In the genomic region with DNA sequence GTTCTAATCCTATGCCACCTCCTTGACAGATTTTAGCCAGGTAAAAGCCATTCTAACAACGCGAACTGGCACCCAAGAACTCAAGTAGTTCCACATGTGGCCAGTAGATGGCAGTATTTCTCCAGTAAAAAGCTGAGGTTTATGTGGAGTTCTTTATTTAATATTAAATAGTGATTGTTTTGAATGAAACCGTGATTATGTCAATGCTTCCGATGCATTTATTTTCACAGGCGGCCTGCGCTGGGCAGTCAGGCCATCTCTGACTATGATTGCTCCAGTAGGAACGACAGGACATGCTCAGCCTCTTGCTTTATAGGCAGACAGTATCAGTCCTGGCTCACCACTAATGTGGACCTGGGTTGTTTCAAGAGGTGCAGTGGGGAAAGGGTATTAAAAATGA, we compare ENCODE assay signal across 9 mouse cellular contexts. TPM values are rescaled to one million over a fixed set of nuclear protein-coding genes. Genes with fewer than 3 reads are reported as not detected.
DNase-seq lines count a peak whose midpoint lies in the region; ATAC-seq and TF ChIP-seq lines count a peak whose summit lies in the region.
"Had no signal": no experiment of that assay in that cellular context is flagged by ENCODE, and none has a peak within 500 bp of the region (broad histone marks: within the 10 kb centered on the region; RNA-seq: fewer than 3 reads in every experiment).

No protein-coding gene starts in this region.

- H3K4me2 ChIP-seq in midbrain, embryonic 14.5 days (ENCODE audit: low read length) = peak overlapping the region; percentile 44
- H3K4me2 ChIP-seq: liver, embryonic 15.5 days had no signal

- no peaks in the 10 kb centered on the region for H3K9me3 ChIP-seq in ES-E14 (ENCODE audit: control insufficient read depth, insufficient read depth, low read depth, low read length)
- no peaks in the 10 kb centered on the region for H3K9me3 ChIP-seq in hindbrain, embryonic 10.5 days
- H3K9me3 ChIP-seq in midbrain, embryonic 14.5 days (ENCODE audit: control insufficient read depth, low read length) = no peaks in the 10 kb centered on the region
- H3K9me3 ChIP-seq: liver, embryonic 15.5 days had no signal

- ATAC-seq in midbrain, embryonic 14.5 days (ENCODE audit: low FRiP score, low TSS enrichment) = peak; percentile 41; the same call in 1 of the 2 replicates

- DNase-seq in heart, adult 18-20 months = peak; percentile 16 to 71
- DNase-seq in heart, adult 9 months (ENCODE audit: low spot score in 2 of 2) = no peak
- no peak for DNase-seq in ES-E14 (ENCODE audit: low read depth, low spot score)
- peak; percentile 42 for DNase-seq in embryo, embryonic 10 days (ENCODE audit: low spot score)
- DNase-seq in hindbrain, embryonic 10.5 days (ENCODE audit: low spot score) = peak; percentile 40
- DNase-seq in layer of hippocampus, postnatal 14 days (ENCODE audit: low spot score in 2 of 2) = peak; percentile 40 to 47
- DNase-seq in midbrain, embryonic 14.5 days = peak; percentile 84
- DNase-seq in spleen, postnatal 14 days (ENCODE audit: low spot score in 2 of 2) = no peak

- H3K36me3 ChIP-seq in ES-E14 (ENCODE audit: control insufficient read depth, insufficient read depth, low read length, poor library complexity, severe bottlenecking) = no peaks in the 10 kb centered on the region
- H3K36me3 ChIP-seq in hindbrain, embryonic 10.5 days = no peaks in the 10 kb centered on the region
- no peaks in the 10 kb centered on the region for H3K36me3 ChIP-seq in midbrain, embryonic 14.5 days (ENCODE audit: control insufficient read depth, insufficient read depth, low read length)
- H3K36me3 ChIP-seq: liver, embryonic 15.5 days had no signal

- H3K27me3 ChIP-seq in hindbrain, embryonic 10.5 days (ENCODE audit: insufficient read depth, poor library complexity, severe bottlenecking) = peaks cover 4% of the 10 kb centered on the region; the same call in 1 of the 2 replicates
- H3K27me3 ChIP-seq in midbrain, embryonic 14.5 days (ENCODE audit: control insufficient read depth, insufficient read depth, low read length) = peaks cover 4% of the 10 kb centered on the region; the same call in 1 of the 2 replicates
- H3K27me3 ChIP-seq: liver, embryonic 15.5 days had no signal

- H3K4me1 ChIP-seq in ES-E14 (ENCODE audit: control insufficient read depth in 2 of 2, insufficient read depth in 2 of 2, low read length in 2 of 2, poor library complexity in 1 of 2) = no peaks in the 10 kb centered on the region
- peaks cover 13% of the 10 kb centered on the region for H3K4me1 ChIP-seq in hindbrain, embryonic 10.5 days (replicated peaks)
- peaks cover 10% of the 10 kb centered on the region for H3K4me1 ChIP-seq in midbrain, embryonic 14.5 days (ENCODE audit: control insufficient read depth, insufficient read depth, low read length)
- H3K4me1 ChIP-seq: liver, embryonic 15.5 days had no signal

- in situ Hi-C loops in ES-E14 (cut with MboI; ENCODE audit: low sequenced_read_pairs in 2 of 2, unreplicated experiment in 2 of 2) = loop anchor here in 1 of 2 experiments (10.0 kb wide), 1 partner anchor 410 kb away; no protein-coding TSS in a partner anchor

- no peak overlapping the region for H3K27ac ChIP-seq in ES-E14 (ENCODE audit: insufficient read depth, low read depth, low read length, poor library complexity, severe bottlenecking)
- H3K27ac ChIP-seq in hindbrain, embryonic 10.5 days = no peak overlapping the region
- no peak overlapping the region for H3K27ac ChIP-seq in midbrain, embryonic 14.5 days (replicated peaks; ENCODE audit: low read depth, low read length)
- H3K27ac ChIP-seq: liver, embryonic 15.5 days had no signal

- 8% methylated on average over 7 of the region's 7 CpGs for WGBS in hindbrain, embryonic 10.5 days
- 4% methylated on average over 7 of the region's 7 CpGs for WGBS in midbrain, embryonic 14.5 days

- no peak overlapping the region for H3K9ac ChIP-seq in ES-E14 (ENCODE audit: insufficient read depth, low read depth, low read length, poor library complexity, severe bottlenecking)
- H3K9ac ChIP-seq in midbrain, embryonic 14.5 days (replicated peaks; ENCODE audit: low read length) = no peak overlapping the region
- H3K9ac ChIP-seq: liver, embryonic 15.5 days had no signal

- no peak overlapping the region for H3K4me3 ChIP-seq in ES-E14 (ENCODE audit: insufficient read depth in 1 of 2, low read depth in 1 of 2, low read length in 2 of 2, poor library complexity in 1 of 2, severe bottlenecking in 1 of 2)
- H3K4me3 ChIP-seq in hindbrain, embryonic 10.5 days = no peak overlapping the region
- no peak overlapping the region for H3K4me3 ChIP-seq in midbrain, embryonic 14.5 days (replicated peaks; ENCODE audit: low read depth, low read length)
- H3K4me3 ChIP-seq: liver, embryonic 15.5 days had no signal

TF ChIP-seq in ES-E14, 5 proteins besides CTCF, POLR2A, EP300 and RAD21:
- TF ChIP-seq ZC3H11A (IDR thresholded peaks at IDR 0.05; ENCODE audit: borderline replicate concordance, low read depth, low read length) = peak; percentile 33; the same call in 1 of the 2 replicates
- TF ChIP-seq HCFC1 (IDR thresholded peaks at IDR 0.05; ENCODE audit: borderline replicate concordance, insufficient read depth, low read length) = no peak

RNA-seq across cellular contexts. Expression of gene Iyd, which starts 5.6 kb away (rescaled TPM):
- total RNA-seq in heart, adult 18-20 months (2021) = not detected
- total RNA-seq in ES-E14 (2012; rRNA removed) = 0.16 TPM in 1 of 2 replicates, not detected in the other
- not detected in 2 replicates for polyA plus RNA-seq in hindbrain, embryonic 10.5 days (2016; fragmentation: Nextera tagmentation; extraction: Ambion mirVana)
- 10 to 100 TPM; 10.1 to 16.6 TPM for total RNA-seq in layer of hippocampus, postnatal 14 days (2021)
- polyA plus RNA-seq in midbrain, embryonic 14.5 days (2014; fragmentation: Nextera tagmentation; extraction: Ambion mirVana) = 0.51 and 0.63 TPM in 2 replicates

Comparison
In these comparisons a context has a peak if more than half of its experiments do, and no peak if none do; other contexts are left out.
1. DNase-seq: peak in heart, adult 18-20 months (2 of 2), embryo, embryonic 10 days (single experiment), hindbrain, embryonic 10.5 days (single experiment), layer of hippocampus, postnatal 14 days (2 of 2) and midbrain, embryonic 14.5 days (single experiment); none in heart, adult 9 months (0 of 2), ES-E14 (single experiment) and spleen, postnatal 14 days (0 of 2).